Mouse (Mus musculus) MEL (cell line): Measurements from ENCODE around the gene Med27. TPM values are rescaled to one million over a fixed set of nuclear protein-coding genes. Genes with fewer than 3 reads are reported as not detected.

ENCODE experiments used
- DNase-seq: peaks from one replicate; pipeline ENCODE4 v3.0.0; 2011; ENCODE audit warnings: low read depth, low spot score
- H3K27ac ChIP-seq: 2 replicates; pipeline ENCODE4 v1.5.1; 2012; ENCODE audit warnings: low read depth, mild to moderate bottlenecking, control low read depth, low read length, moderate library complexity; ENCODE audit not compliant: control insufficient read depth
- H3K27me3 ChIP-seq, 2 experiments: fragments of 150-350 bp in 1 of 2; sonication (generic) in 1 of 2; 2 replicates each; pipeline ENCODE4 v1.6.1; 2012; ENCODE audit warnings: low read length in 2 of 2, mild to moderate bottlenecking in 2 of 2, improper control_type of control experiment in 1 of 2, moderate library complexity in 1 of 2; ENCODE audit not compliant: insufficient read depth in 2 of 2, control insufficient read depth in 1 of 2
- H3K36me3 ChIP-seq, 2 experiments: 2 replicates each; pipeline ENCODE4 v1.6.1; 2012 to 2014; ENCODE audit warnings: low read length in 2 of 2, improper control_type of control experiment in 1 of 2, inconsistent platforms in 1 of 2, mild to moderate bottlenecking in 1 of 2; ENCODE audit not compliant: insufficient read depth in 2 of 2, control insufficient read depth in 1 of 2
- H3K4me1 ChIP-seq, 2 experiments: fragments of 150-350 bp in 1 of 2; sonication (generic) in 1 of 2; 2 replicates each; pipeline ENCODE4 v1.6.1; 2012; ENCODE audit warnings: low read length in 2 of 2, improper control_type of control experiment in 1 of 2, mild to moderate bottlenecking in 1 of 2; ENCODE audit not compliant: insufficient read depth in 2 of 2, control insufficient read depth in 1 of 2
- H3K4me3 ChIP-seq, 2 experiments: fragments of 150-350 bp in 1 of 2; sonication (generic) in 1 of 2; 2 replicates each; pipeline ENCODE4 v1.5.1; 2012; ENCODE audit warnings: low read depth in 2 of 2, low read length in 2 of 2, mild to moderate bottlenecking in 2 of 2, moderate library complexity in 2 of 2, control low read depth in 1 of 2, improper control_type of control experiment in 1 of 2; ENCODE audit not compliant: control insufficient read depth in 1 of 2, insufficient read depth in 1 of 2
- H3K79me2 ChIP-seq: 2 replicates; pipeline ENCODE4 v1.6.1; 2012; ENCODE audit warnings: mild to moderate bottlenecking, low read length, moderate library complexity; ENCODE audit not compliant: control insufficient read depth, poor library complexity, insufficient read depth
- H3K9ac ChIP-seq: 2 replicates; pipeline ENCODE4 v1.6.1; 2012; ENCODE audit warnings: low read depth, mild to moderate bottlenecking, control low read depth, low read length, moderate library complexity; ENCODE audit not compliant: control insufficient read depth, poor library complexity, severe bottlenecking
- H3K9me3 ChIP-seq: fragments of 150-350 bp; sonication (generic); replicated peaks from 2 replicates; pipeline ENCODE4 v1.6.1; 2012; ENCODE audit warnings: mild to moderate bottlenecking, low read length, improper control_type of control experiment, moderate library complexity; ENCODE audit not compliant: insufficient read depth
- BHLHE40 ChIP-seq: IDR thresholded peaks from 2 replicates; pipeline ENCODE4 v1.6.1; 2012; ENCODE audit warnings: low read depth, mild to moderate bottlenecking, inconsistent platforms, low read length, improper control_type of control experiment, borderline replicate concordance
- CHD1 ChIP-seq: IDR thresholded peaks from 2 replicates; pipeline ENCODE4 v1.6.1; 2012; ENCODE audit warnings: low read depth, mild to moderate bottlenecking, inconsistent platforms, low read length, improper control_type of control experiment
- CHD2 ChIP-seq: IDR thresholded peaks from 2 replicates; pipeline ENCODE4 v1.6.1; 2011; ENCODE audit warnings: low read length, improper control_type of control experiment
- CTCF ChIP-seq, 3 experiments: IDR thresholded peaks in 2 of 3; conservative IDR thresholded peaks in 1 of 3; 2 replicates each; pipeline ENCODE4 v1.5.1; 2011 to 2012; ENCODE audit warnings: low read length in 3 of 3, low read depth in 2 of 3, mild to moderate bottlenecking in 2 of 3, improper control_type of control experiment in 1 of 3, inconsistent platforms in 1 of 3, mixed read lengths in 1 of 3, moderate library complexity in 1 of 3; ENCODE audit not compliant: control insufficient read depth in 1 of 3, insufficient read depth in 1 of 3, poor library complexity in 1 of 3, severe bottlenecking in 1 of 3
- E2F4 ChIP-seq: IDR thresholded peaks from 2 replicates; pipeline ENCODE4 v1.6.1; 2011; ENCODE audit warnings: low read depth, low read length, improper control_type of control experiment, borderline replicate concordance
- EP300 ChIP-seq, 2 experiments: IDR thresholded peaks; 2 replicates each; pipeline ENCODE4 v1.6.1; 2011; ENCODE audit warnings: improper control_type of control experiment in 2 of 2, low read length in 2 of 2, low read depth in 1 of 2, mild to moderate bottlenecking in 1 of 2
- ETS1 ChIP-seq: IDR thresholded peaks from 2 replicates; pipeline ENCODE4 v1.6.1; 2012; ENCODE audit warnings: low read depth, mild to moderate bottlenecking, inconsistent platforms, low read length, improper control_type of control experiment, moderate library complexity
- GATA1 ChIP-seq: IDR thresholded peaks from 2 replicates; pipeline ENCODE4 v1.6.1; 2011; ENCODE audit warnings: low read depth, low read length, improper control_type of control experiment
- MAFK ChIP-seq: IDR thresholded peaks from 2 replicates; pipeline ENCODE4 v1.6.1; 2011; ENCODE audit warnings: low read depth, mild to moderate bottlenecking, low read length, improper control_type of control experiment, borderline replicate concordance
- MEF2A ChIP-seq: IDR thresholded peaks from 2 replicates; pipeline ENCODE4 v1.6.1; 2014; ENCODE audit warnings: low read depth, mild to moderate bottlenecking, inconsistent platforms, low read length, improper control_type of control experiment; ENCODE audit not compliant: poor library complexity, insufficient replicate concordance, severe bottlenecking; ENCODE audit errors: extremely low read depth
- MYB ChIP-seq: IDR thresholded peaks from 2 replicates; pipeline ENCODE4 v1.6.1; 2011; ENCODE audit warnings: mild to moderate bottlenecking, low read depth, low read length, improper control_type of control experiment
- POLR2AphosphoS2 ChIP-seq: IDR thresholded peaks from 2 replicates; pipeline ENCODE4 v1.6.1; 2011; ENCODE audit warnings: low read length, improper control_type of control experiment
- POLR2AphosphoS5 ChIP-seq: IDR thresholded peaks from 2 replicates; pipeline ENCODE4 v1.6.1; 2012; ENCODE audit warnings: low read depth, borderline replicate concordance, mild to moderate bottlenecking, inconsistent platforms, low read length, moderate library complexity, mixed read lengths
- RCOR1 ChIP-seq: IDR thresholded peaks from 2 replicates; pipeline ENCODE4 v1.6.1; 2012; ENCODE audit warnings: low read depth, mild to moderate bottlenecking, inconsistent platforms, low read length, improper control_type of control experiment
- SIN3A ChIP-seq: IDR thresholded peaks from 2 replicates; pipeline ENCODE4 v1.6.1; 2012; ENCODE audit warnings: low read length, improper control_type of control experiment, inconsistent platforms
- TAL1 ChIP-seq: IDR thresholded peaks from 2 replicates; pipeline ENCODE4 v1.6.1; 2012; ENCODE audit warnings: mild to moderate bottlenecking, inconsistent platforms, low read length, moderate library complexity, mixed read lengths
- TBP ChIP-seq: IDR thresholded peaks from 2 replicates; pipeline ENCODE4 v1.8.0; 2011; ENCODE audit warnings: low read depth, low read length, improper control_type of control experiment
- UBTF ChIP-seq: IDR thresholded peaks from 2 replicates; pipeline ENCODE4 v1.6.1; 2012; ENCODE audit warnings: low read depth, mild to moderate bottlenecking, inconsistent platforms, low read length, improper control_type of control experiment, moderate library complexity, borderline replicate concordance; ENCODE audit not compliant: insufficient read depth
- USF1 ChIP-seq: IDR thresholded peaks from 2 replicates; pipeline ENCODE4 v1.6.1; 2014; ENCODE audit warnings: low read depth, mild to moderate bottlenecking, inconsistent platforms, low read length, improper control_type of control experiment, moderate library complexity
- USF2 ChIP-seq, 2 experiments: IDR thresholded peaks; 2 replicates each; pipeline ENCODE4 v1.6.1; 2011 to 2012; ENCODE audit warnings: improper control_type of control experiment in 2 of 2, low read length in 2 of 2, borderline replicate concordance in 1 of 2, inconsistent platforms in 1 of 2, low read depth in 1 of 2, mild to moderate bottlenecking in 1 of 2; ENCODE audit not compliant: insufficient read depth in 1 of 2
- ZMIZ1 ChIP-seq: IDR thresholded peaks from 2 replicates; pipeline ENCODE4 v1.6.1; 2012; ENCODE audit warnings: low read depth, mild to moderate bottlenecking, inconsistent platforms, low read length, improper control_type of control experiment, moderate library complexity
- ZNF384 ChIP-seq: IDR thresholded peaks from 2 replicates; pipeline ENCODE4 v1.6.1; 2012; ENCODE audit warnings: low read depth, mild to moderate bottlenecking, inconsistent platforms, low read length, improper control_type of control experiment
- polyA plus RNA-seq, 2 experiments: library from polyadenylated mRNA; stranded (reverse) in 1 of 2; unstranded in 1 of 2; fragments of >175 nt in 1 of 2; fragments of >200 nt in 1 of 2; gene quantifications; 2 replicates each; pipeline versions ENCODE4 v1.2.1 to v1.2.4; 2012; ENCODE audit warnings: low replicate concordance in 2 of 2, low read depth in 1 of 2; ENCODE audit not compliant: insufficient read length in 2 of 2, insufficient read depth in 1 of 2, missing spikeins in 1 of 2
- total RNA-seq: library from RNA; depleted of rRNA; stranded (reverse); fragments of 300-350 nt; gene quantifications from 2 replicates; pipeline ENCODE4 v1.2.3, GENCODE M21; 2012

The Med27 gene
- total and polyA plus RNA-seq, 3 experiments: 46.3 to 46.9 TPM; not detected in 1

DNA sequence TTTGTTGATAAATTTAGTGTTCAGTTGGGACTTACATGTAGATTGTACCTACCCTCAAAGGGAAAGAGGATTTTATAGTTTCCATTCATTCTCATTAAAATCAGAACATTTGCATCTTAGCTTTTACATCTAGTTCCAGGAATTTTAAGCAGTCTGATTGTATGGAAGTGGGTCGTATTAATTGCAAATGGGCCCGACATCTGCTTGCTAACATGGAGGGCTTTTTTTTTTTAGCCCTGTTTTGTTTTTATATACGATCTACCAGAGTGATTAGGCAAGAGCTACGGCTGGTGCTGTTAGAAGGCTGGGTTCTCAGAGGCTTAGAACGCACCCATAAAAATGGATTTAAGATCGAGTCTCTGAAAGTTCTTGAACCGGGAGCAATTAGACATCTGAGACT, 139.9 kb downstream of the Med27 start:
- H3K9me3 ChIP-seq: no peaks in the 10 kb centered on the region
- H3K4me1 ChIP-seq: no peaks in the 10 kb centered on the region
- no peak for TF ChIP-seq TBP
- no peak for TF ChIP-seq SIN3A
- no peak for TF ChIP-seq GATA1
- no peak for TF ChIP-seq POLR2AphosphoS5
- no peak for TF ChIP-seq E2F4
- no peak for TF ChIP-seq POLR2AphosphoS2
- no peak for TF ChIP-seq MAFK
- no peak overlapping the region for H3K4me3 ChIP-seq
- no peaks in the 10 kb centered on the region for H3K79me2 ChIP-seq
- H3K36me3 ChIP-seq: no peaks in the 10 kb centered on the region
- H3K9ac ChIP-seq: no peak overlapping the region
- no peak for DNase-seq
- H3K27me3 ChIP-seq: no peaks in the 10 kb centered on the region
- no peak overlapping the region for H3K27ac ChIP-seq

DNA sequence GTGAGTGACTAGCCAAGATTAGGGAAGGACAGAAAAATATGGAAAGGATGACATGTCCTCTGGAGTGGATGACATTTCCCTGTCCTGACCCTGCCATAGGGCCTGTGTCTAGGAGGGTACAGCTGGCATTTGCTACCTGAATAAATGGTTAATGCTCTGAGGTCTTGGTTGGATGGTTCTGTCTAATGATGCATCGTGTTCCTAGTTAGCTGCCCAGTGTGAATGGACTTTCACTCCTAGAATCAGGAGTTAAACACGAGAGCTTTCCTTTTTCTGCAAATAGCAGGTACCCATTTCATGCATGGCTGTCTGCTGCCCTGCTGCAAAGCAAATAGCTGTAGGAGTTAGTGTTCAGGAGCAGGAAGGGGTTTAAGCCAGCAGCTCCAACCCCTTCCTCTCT, 141.0 kb downstream of the Med27 start:
- H3K4me3 ChIP-seq: no peak overlapping the region
- H3K9me3 ChIP-seq: no peaks in the 10 kb centered on the region
- H3K4me1 ChIP-seq: no peaks in the 10 kb centered on the region
- no peaks in the 10 kb centered on the region for H3K79me2 ChIP-seq
- no peak overlapping the region for H3K9ac ChIP-seq
- H3K36me3 ChIP-seq: no peaks in the 10 kb centered on the region
- H3K27ac ChIP-seq: no peak overlapping the region
- H3K27me3 ChIP-seq: no peaks in the 10 kb centered on the region
- DNase-seq: no peak
- TF ChIP-seq MAFK: no peak
- no peak for TF ChIP-seq USF1
- TF ChIP-seq ZMIZ1: no peak
- no peak for TF ChIP-seq TAL1
- TF ChIP-seq GATA1: no peak
- no peak for TF ChIP-seq POLR2AphosphoS5
- no peak for TF ChIP-seq POLR2AphosphoS2
- TF ChIP-seq CTCF (IDR thresholded peaks at IDR 0.05 in 2 of 3, conservative IDR thresholded peaks at IDR 0.05 in 1 of 3; ENCODE audit: control insufficient read depth in 1 of 3, insufficient read depth in 1 of 3, low read depth in 2 of 3, low read length in 3 of 3, poor library complexity in 1 of 3, severe bottlenecking in 1 of 3): no peak
- TF ChIP-seq MYB: no peak

DNA sequence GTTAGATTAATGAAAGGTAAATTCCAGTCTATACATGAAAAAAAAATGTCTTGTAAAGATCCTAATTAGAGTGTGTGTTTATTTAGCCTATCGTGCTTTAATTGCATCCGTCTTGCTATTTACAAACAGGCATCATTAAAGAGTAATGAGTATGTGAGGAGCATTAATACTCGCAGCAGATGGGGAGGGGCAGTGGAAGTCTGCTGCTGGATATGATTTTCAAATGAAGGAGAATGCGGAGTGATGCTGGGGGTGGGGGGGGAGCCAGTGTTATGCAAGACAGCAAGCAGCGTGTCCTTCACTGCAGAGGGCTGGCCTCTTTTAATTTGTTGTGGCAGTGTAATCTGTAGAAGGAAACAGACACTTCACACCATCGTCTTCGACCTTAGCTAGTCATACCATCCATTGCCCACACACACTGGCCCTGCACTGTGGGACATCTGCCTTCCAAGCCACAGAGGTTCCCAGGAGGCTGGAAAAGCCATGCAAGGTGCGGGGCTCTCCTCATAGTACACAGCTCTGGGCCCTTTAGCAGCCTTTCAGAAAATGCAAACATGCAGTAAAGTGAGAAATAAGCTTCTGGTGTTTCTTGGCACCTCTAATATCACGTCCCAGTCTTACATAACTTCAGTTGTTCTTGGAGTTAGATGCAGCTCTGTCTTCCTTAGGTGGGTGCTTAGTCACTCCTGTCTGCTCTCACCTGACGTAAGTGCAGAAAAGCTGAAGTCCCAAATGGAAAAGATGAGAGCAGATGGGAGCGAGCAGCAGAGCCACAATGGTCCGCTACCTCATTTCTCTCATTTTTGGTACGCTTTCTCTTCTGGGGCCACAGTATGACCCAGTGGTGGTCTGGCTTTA, 142.0 kb downstream of the Med27 start:
- Histone ChIP-seq H3K9me3 (no peaks in the 10 kb centered on the region), H3K27me3 (no peaks in the 10 kb centered on the region), H3K36me3 (no peaks in the 10 kb centered on the region), H3K9ac (no peak overlapping the region), H3K79me2 (no peaks in the 10 kb centered on the region), H3K4me1 (no peaks in the 10 kb centered on the region), H3K27ac (no peak overlapping the region), H3K4me3 (no peak overlapping the region)
- no peak for DNase-seq
- no peak for TF ChIP-seq USF2 (IDR thresholded peaks at IDR 0.05; ENCODE audit: borderline replicate concordance in 1 of 2, insufficient read depth in 1 of 2, low read depth in 1 of 2, low read length in 2 of 2)
- TF ChIP-seq CHD1: no peak
- TF ChIP-seq EP300 (IDR thresholded peaks at IDR 0.05; ENCODE audit: low read depth in 1 of 2, low read length in 2 of 2): no peak
- TF ChIP-seq ETS1: no peak
- TF ChIP-seq GATA1: no peak
- TF ChIP-seq CHD2: no peak
- TF ChIP-seq TAL1: no peak
- TF ChIP-seq POLR2AphosphoS2: no peak
- no peak for TF ChIP-seq ZNF384
- TF ChIP-seq SIN3A: no peak
- no peak for TF ChIP-seq UBTF
- TF ChIP-seq RCOR1: no peak
- TF ChIP-seq POLR2AphosphoS5: no peak
- TF ChIP-seq MEF2A: no peak
- TF ChIP-seq MAFK: no peak
- no peak for TF ChIP-seq MYB
- no peak for TF ChIP-seq BHLHE40
